Mouse (Mus musculus) liver, adult 2 months (tissue): ENCODE results near the gene Aoah. TPM values are rescaled to one million over a fixed set of nuclear protein-coding genes. Genes with fewer than 3 reads are reported as not detected.

Source experiments
- DNase-seq: peaks from one replicate; pipeline ENCODE4 v3.0.0-alpha.2; 2011; ENCODE audit warnings: low read depth, low spot score; ENCODE audit errors: extremely low read depth
- H3K27ac ChIP-seq: fragments of 200-500 bp; replicated peaks from 2 replicates; pipeline ENCODE4 v1.5.1; 2012; ENCODE audit warnings: low read depth, mild to moderate bottlenecking, control low read depth, inconsistent platforms, low read length; ENCODE audit not compliant: insufficient read depth
- H3K27me3 ChIP-seq: fragments of 200-500 bp; 2 replicates; pipeline ENCODE4 v1.6.1; 2012; ENCODE audit warnings: mild to moderate bottlenecking, moderate library complexity, low read length, inconsistent platforms; ENCODE audit not compliant: control insufficient read depth, insufficient read depth
- H3K36me3 ChIP-seq: fragments of 200-500 bp; 2 replicates; pipeline ENCODE4 v1.6.1; 2012; ENCODE audit warnings: low read length, inconsistent platforms; ENCODE audit not compliant: control insufficient read depth, insufficient read depth
- H3K4me1 ChIP-seq: fragments of 200-500 bp; 2 replicates; pipeline ENCODE4 v1.6.1; 2011; ENCODE audit warnings: low read length; ENCODE audit not compliant: control insufficient read depth, insufficient read depth
- H3K4me3 ChIP-seq: fragments of 200-500 bp; 2 replicates; pipeline ENCODE4 v1.5.1; 2011; ENCODE audit warnings: low read depth, mild to moderate bottlenecking, control low read depth, low read length, moderate library complexity; ENCODE audit not compliant: insufficient read depth
- H3K79me2 ChIP-seq: fragments of 200-500 bp; 2 replicates; pipeline ENCODE4 v1.6.1; 2012; ENCODE audit warnings: inconsistent platforms, mild to moderate bottlenecking, low read length, moderate library complexity; ENCODE audit not compliant: control insufficient read depth, insufficient read depth
- H3K9ac ChIP-seq: fragments of 200-500 bp; 2 replicates; pipeline ENCODE4 v1.6.1; 2012; ENCODE audit warnings: low read depth, mild to moderate bottlenecking, control low read depth, inconsistent platforms, low read length
- CTCF ChIP-seq: fragments of 200-500 bp; IDR thresholded peaks from 2 replicates; pipeline ENCODE4 v1.5.1; 2011; ENCODE audit warnings: low read depth, low read length, control low read depth
- POLR2A ChIP-seq: fragments of 200-500 bp; IDR thresholded peaks from 2 replicates; pipeline ENCODE4 v1.6.1; 2011; ENCODE audit warnings: low read length, control low read depth; ENCODE audit not compliant: insufficient read depth; ENCODE audit errors: extremely low read depth
- WGBS: fragments of 180-500 bp; shearing (Covaris S2); methylation state at CpG from one replicate; pipeline ENCODE4 v1.1.7; 2018; 5-methylcytosine and 5-hydroxymethylcytosine counted together
- polyA plus RNA-seq: library from polyadenylated mRNA; depleted of rRNA; stranded (reverse); fragments of >200 nt; gene quantifications from 2 replicates; pipeline ENCODE4 v1.2.3, GENCODE M21; 2012
- total RNA-seq: library from RNA; depleted of rRNA; stranded (reverse); fragments of >200 nt; gene quantifications from 2 replicates; pipeline ENCODE4 v1.2.3, GENCODE M21; 2014

The Aoah gene
- total and polyA plus RNA-seq, 2 experiments = 1.1 TPM

- no peaks in the 10 kb centered on the region for H3K36me3 ChIP-seq
- no peak overlapping the region for H3K27ac ChIP-seq
- TF ChIP-seq CTCF (no peak), POLR2A (no peak)
- no peak overlapping the region for H3K9ac ChIP-seq
- no peak for DNase-seq
- no peaks in the 10 kb centered on the region for H3K4me1 ChIP-seq
- H3K4me3 ChIP-seq = no peak overlapping the region
- H3K27me3 ChIP-seq = no peaks in the 10 kb centered on the region
- no peaks in the 10 kb centered on the region for H3K79me2 ChIP-seq
These were observed 242.1 kb downstream of the Aoah start for GRCm38 (mm10) chr13:21035981-21036380.

- WGBS = 92% methylated on average over 2 of the region's 2 CpGs
- no peaks in the 10 kb centered on the region for H3K79me2 ChIP-seq
- no peaks in the 10 kb centered on the region for H3K4me1 ChIP-seq
- TF ChIP-seq POLR2A (no peak), CTCF (no peak)
- H3K27me3 ChIP-seq = no peaks in the 10 kb centered on the region
- no peak overlapping the region for H3K27ac ChIP-seq
- DNase-seq = no peak
- H3K9ac ChIP-seq = no peak overlapping the region
- no peak overlapping the region for H3K4me3 ChIP-seq
- H3K36me3 ChIP-seq = no peaks in the 10 kb centered on the region
These were observed 246.8 kb downstream of the Aoah start for GRCm38 (mm10) chr13:21040589-21041199.

GRCm38 (mm10) chr13:21050118-21050517 lies 256.2 kb downstream of the Aoah start:
- no peaks in the 10 kb centered on the region for H3K4me1 ChIP-seq
- H3K4me3 ChIP-seq = no peak overlapping the region
- H3K27ac ChIP-seq = no peak overlapping the region
- no peaks in the 10 kb centered on the region for H3K79me2 ChIP-seq
- H3K9ac ChIP-seq = no peak overlapping the region
- WGBS = 54% methylated on average over 1 of the region's 1 CpGs
- TF ChIP-seq POLR2A (no peak), CTCF (0 out of 2 replicates have a peak, but pooled peaks have one; percentile 7)
- no peaks in the 10 kb centered on the region for H3K36me3 ChIP-seq
- no peaks in the 10 kb centered on the region; the same call in 1 of the 2 replicates for H3K27me3 ChIP-seq
- DNase-seq = peak; percentile 2

GRCm38 (mm10) chr13:21066021-21066420 lies 272.1 kb downstream of the Aoah start:
- H3K27ac ChIP-seq = no peak overlapping the region
- H3K79me2 ChIP-seq = no peaks in the 10 kb centered on the region
- TF ChIP-seq CTCF (no peak), POLR2A (no peak)
- no peak overlapping the region for H3K9ac ChIP-seq
- H3K36me3 ChIP-seq = no peaks in the 10 kb centered on the region
- no peaks in the 10 kb centered on the region; the same call in 1 of the 2 replicates for H3K27me3 ChIP-seq
- no peak for DNase-seq
- WGBS = 80% methylated on average over 2 of the region's 2 CpGs
- H3K4me3 ChIP-seq = no peak overlapping the region
- no peaks in the 10 kb centered on the region for H3K4me1 ChIP-seq

- H3K79me2 ChIP-seq = no peaks in the 10 kb centered on the region
- no peak within 1 kb of the TSS for H3K9ac ChIP-seq
- no peak within 1 kb of the TSS for H3K4me3 ChIP-seq
- H3K4me1 ChIP-seq = no peaks in the 10 kb centered on the region
- no peaks in the 10 kb centered on the region for H3K36me3 ChIP-seq
- no peak for DNase-seq
- no peaks in the 10 kb centered on the region for H3K27me3 ChIP-seq
- WGBS = 74% methylated on average over 3 of the region's 3 CpGs
- no peak within 1 kb of the TSS for H3K27ac ChIP-seq
- TF ChIP-seq POLR2A (no peak), CTCF (no peak)
These were observed 280.9 kb downstream of the Aoah start, which contains the start of gene Olfr1370 for GRCm38 (mm10) chr13:21074847-21075246. Gene Olfr1370, minus strand, starts transcription at chr13:21074947.

GRCm38 (mm10) chr13:21082686-21083085 lies 288.8 kb downstream of the Aoah start:
- Histone ChIP-seq H3K9ac (no peak overlapping the region), H3K79me2 (no peaks in the 10 kb centered on the region), H3K4me1 (no peaks in the 10 kb centered on the region), H3K36me3 (no peaks in the 10 kb centered on the region), H3K27ac (no peak overlapping the region), H3K4me3 (no peak overlapping the region), H3K27me3 (no peaks in the 10 kb centered on the region)
- no peak for DNase-seq
- 70% methylated on average over 2 of the region's 2 CpGs for WGBS
- TF ChIP-seq POLR2A (no peak), CTCF (no peak)
